Mouse (Mus musculus) cerebellum, adult (tissue): ENCODE results near the gene Atg9b.

ENCODE experiments used
- ATAC-seq: cut with Nextera tagmentation; 2 replicates; pipeline ENCODE4 v1.9.2; 2017; ENCODE audit warnings: mild to moderate bottlenecking, moderate library complexity, mixed read lengths; ENCODE audit not compliant: insufficient number of reproducible peaks, low FRiP score, low TSS enrichment

Gene Atg9b

GRCm38 (mm10) chr5:24391864-24392263 lies at the start of gene Atg9b:
Atg9b (minus strand) TSS chr5:24392143.
- ATAC-seq = no peak

GRCm38 (mm10) chr5:24441187-24441586 lies 49.2 kb upstream of the Atg9b start:
- no peak for ATAC-seq

- ATAC-seq = no peak
Observed at GRCm38 (mm10) chr5:24433993-24434392, 42.0 kb upstream of the Atg9b start.

- no peak for ATAC-seq
Observed at GRCm38 (mm10) chr5:24428596-24428995, 36.7 kb upstream of the Atg9b start.

- no peak for ATAC-seq
Observed at GRCm38 (mm10) chr5:24427981-24428402, 36.0 kb upstream of the Atg9b start.

GRCm38 (mm10) chr5:24427285-24427633 lies 35.3 kb upstream of the Atg9b start:
- no peak for ATAC-seq

- no peak for ATAC-seq
Observed at GRCm38 (mm10) chr5:24426556-24427284, 34.8 kb upstream of the Atg9b start.

- ATAC-seq = no peak
Observed at GRCm38 (mm10) chr5:24426037-24426432, 34.1 kb upstream of the Atg9b start.

GRCm38 (mm10) chr5:24425421-24426036 lies 33.6 kb upstream of the Atg9b start:
- ATAC-seq = no peak

GRCm38 (mm10) chr5:24424861-24425411 lies 33.0 kb upstream of the Atg9b start:
- ATAC-seq = no peak

GRCm38 (mm10) chr5:24424004-24424781 lies 32.2 kb upstream of the Atg9b start:
- no peak for ATAC-seq

GRCm38 (mm10) chr5:24423129-24424003 lies 31.4 kb upstream of the Atg9b start, which contains the start of the genes Cdk5 and Slc4a2:
Cdk5 (minus strand) TSS chr5:24423530.
Slc4a2 (plus strand) TSS chr5:24423837.
- peak; percentile 95 for ATAC-seq

GRCm38 (mm10) chr5:24420381-24420780 lies 28.4 kb upstream of the Atg9b start:
- no peak for ATAC-seq

- ATAC-seq = no peak
Observed at GRCm38 (mm10) chr5:24417587-24417986, 25.6 kb upstream of the Atg9b start.

- peak; percentile 68 for ATAC-seq
Observed at GRCm38 (mm10) chr5:24416222-24416736, 24.3 kb upstream of the Atg9b start.

GRCm38 (mm10) chr5:24413938-24414337 lies 22.0 kb upstream of the Atg9b start:
- no peak for ATAC-seq

- ATAC-seq = no peak
Observed at GRCm38 (mm10) chr5:24413042-24413693, 21.2 kb upstream of the Atg9b start, which contains the start of gene Asic3. Asic3 (plus strand) TSS chr5:24413392.

GRCm38 (mm10) chr5:24412063-24412462 lies 20.1 kb upstream of the Atg9b start:
- ATAC-seq = no peak

GRCm38 (mm10) chr5:24409466-24409865 lies 17.5 kb upstream of the Atg9b start:
- ATAC-seq = no peak
